In the genomic region with DNA sequence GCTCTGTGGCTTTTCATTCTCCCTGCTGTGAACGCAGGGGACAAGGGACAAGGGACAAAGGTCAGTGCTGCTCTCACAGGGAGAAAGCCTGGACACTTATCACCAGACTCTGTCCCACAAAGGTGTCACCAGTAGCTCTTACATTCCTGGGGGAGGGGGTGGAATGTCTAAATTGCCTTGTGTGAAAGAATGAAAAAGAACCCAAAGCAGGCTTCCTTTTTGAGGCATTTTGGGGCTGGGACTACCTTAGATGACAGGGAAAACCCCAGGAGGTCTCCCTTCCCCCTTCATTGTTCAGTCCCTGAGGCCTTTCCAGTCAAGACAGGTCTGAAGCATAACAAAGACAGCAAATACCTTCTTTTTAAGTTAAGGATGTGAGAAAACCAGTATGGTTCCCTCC, we compare ENCODE assay signal across 8 mouse cellular contexts. TPM values are rescaled to one million over a fixed set of nuclear protein-coding genes. Genes with fewer than 3 reads are reported as not detected.
A peak's percentile ranks its signal among the peaks of the same experiment; 100 is the strongest.
DNase-seq lines count a peak whose midpoint lies in the region; ATAC-seq and TF ChIP-seq lines count a peak whose summit lies in the region.
"Had no signal": no experiment of that assay in that cellular context is flagged by ENCODE, and none has a peak within 500 bp of the region (broad histone marks: within the 10 kb centered on the region; RNA-seq: fewer than 3 reads in every experiment).

No protein-coding gene starts in this region.

- H3K9ac ChIP-seq in lung, embryonic 14.5 days, result no peak overlapping the region
- H3K9ac ChIP-seq in kidney, embryonic 15.5 days, result no peak overlapping the region
- H3K9ac ChIP-seq in stomach, embryonic 14.5 days (replicated peaks; ENCODE audit: low read depth, low read length), result no peak overlapping the region
- no peak overlapping the region for H3K9ac ChIP-seq in hindbrain, embryonic 16.5 days (ENCODE audit: low read depth, low read length)

- H3K4me1 ChIP-seq in lung, embryonic 14.5 days (ENCODE audit: insufficient read depth), result peaks cover 20% of the 10 kb centered on the region
- peaks cover 49% of the 10 kb centered on the region for H3K4me1 ChIP-seq in kidney, embryonic 15.5 days
- peaks cover 25% of the 10 kb centered on the region for H3K4me1 ChIP-seq in stomach, embryonic 14.5 days (ENCODE audit: control insufficient read depth, insufficient read depth, low read length)
- H3K4me1 ChIP-seq in hindbrain, embryonic 16.5 days (ENCODE audit: control insufficient read depth, insufficient read depth, low read depth, low read length), result peaks cover 2% of the 10 kb centered on the region; the same call in 1 of the 2 replicates

- H3K36me3 ChIP-seq in lung, embryonic 14.5 days (ENCODE audit: insufficient read depth), result no peaks in the 10 kb centered on the region
- no peaks in the 10 kb centered on the region for H3K36me3 ChIP-seq in kidney, embryonic 15.5 days
- no peaks in the 10 kb centered on the region for H3K36me3 ChIP-seq in stomach, embryonic 14.5 days (ENCODE audit: control insufficient read depth, insufficient read depth, low read length)
- H3K36me3 ChIP-seq in hindbrain, embryonic 16.5 days (ENCODE audit: control insufficient read depth, insufficient read depth, low read length), result no peaks in the 10 kb centered on the region

- H3K4me3 ChIP-seq in lung, embryonic 14.5 days (ENCODE audit: low read depth, low read length), result no peak overlapping the region
- no peak overlapping the region for H3K4me3 ChIP-seq in kidney, embryonic 15.5 days (replicated peaks)
- H3K4me3 ChIP-seq in stomach, embryonic 14.5 days (ENCODE audit: low read depth, low read length), result no peak overlapping the region
- H3K4me3 ChIP-seq in hindbrain, embryonic 16.5 days (ENCODE audit: low read length), result no peak overlapping the region

- TF ChIP-seq CTCF in lung, embryonic 14.5 days (IDR thresholded peaks at IDR 0.05; ENCODE audit: low read depth), result no peak

- no peaks in the 10 kb centered on the region for H3K27me3 ChIP-seq in lung, embryonic 14.5 days (ENCODE audit: insufficient read depth, low read length)
- H3K27me3 ChIP-seq in kidney, embryonic 15.5 days, result no peaks in the 10 kb centered on the region
- H3K27me3 ChIP-seq in stomach, embryonic 14.5 days (ENCODE audit: control insufficient read depth, insufficient read depth, low read length), result no peaks in the 10 kb centered on the region
- H3K27me3 ChIP-seq in hindbrain, embryonic 16.5 days (replicated peaks; ENCODE audit: control insufficient read depth, insufficient read depth, low read length), result no peaks in the 10 kb centered on the region

- 9% methylated on average over 1 of the region's 1 CpGs for WGBS in lung, embryonic 14.5 days
- WGBS in kidney, embryonic 15.5 days, result 16% methylated on average over 1 of the region's 1 CpGs
- 4% methylated on average over 1 of the region's 1 CpGs for WGBS in stomach, embryonic 14.5 days
- WGBS in hindbrain, embryonic 16.5 days, result 5% methylated on average over 1 of the region's 1 CpGs

- ATAC-seq in lung, embryonic 14.5 days (ENCODE audit: insufficient read depth), result no peak
- ATAC-seq in kidney, embryonic 15.5 days (replicated peaks; ENCODE audit: low FRiP score), result no peak
- ATAC-seq in stomach, embryonic 14.5 days (ENCODE audit: insufficient number of reproducible peaks, insufficient read depth, low FRiP score, low read depth), result no peak
- no peak for ATAC-seq in hindbrain, embryonic 16.5 days

- no peaks in the 10 kb centered on the region for H3K9me3 ChIP-seq in lung, embryonic 14.5 days (ENCODE audit: low read depth, low read length)
- H3K9me3 ChIP-seq in kidney, embryonic 15.5 days (replicated peaks), result no peaks in the 10 kb centered on the region
- H3K9me3 ChIP-seq in stomach, embryonic 14.5 days (ENCODE audit: control insufficient read depth, low read depth, low read length), result no peaks in the 10 kb centered on the region
- no peaks in the 10 kb centered on the region for H3K9me3 ChIP-seq in hindbrain, embryonic 16.5 days (ENCODE audit: control insufficient read depth, low read length)

- H3K27ac ChIP-seq in lung, embryonic 14.5 days (ENCODE audit: low read depth), result peak overlapping the region; percentile 88
- H3K27ac ChIP-seq in kidney, embryonic 15.5 days, result peak overlapping the region; percentile 73
- H3K27ac ChIP-seq in stomach, embryonic 14.5 days (ENCODE audit: low read length), result peak overlapping the region; percentile 80; the same call in 1 of the 2 replicates
- no peak overlapping the region for H3K27ac ChIP-seq in hindbrain, embryonic 16.5 days (ENCODE audit: low read depth, low read length)

- H3K4me2 ChIP-seq in lung, embryonic 14.5 days, result no peak overlapping the region
- no peak overlapping the region for H3K4me2 ChIP-seq in kidney, embryonic 15.5 days
- H3K4me2 ChIP-seq in stomach, embryonic 14.5 days (replicated peaks; ENCODE audit: low read depth, low read length), result no peak overlapping the region
- H3K4me2 ChIP-seq in hindbrain, embryonic 16.5 days (ENCODE audit: low read length), result no peak overlapping the region

- peak; percentile 35 for DNase-seq in lung, embryonic 14.5 days
- DNase-seq in lung, postnatal 25 days (ENCODE audit: low spot score), result no peak
- DNase-seq in embryo, embryonic 11 days, result peak; percentile 42
- DNase-seq in testis, postnatal 14 days (ENCODE audit: low spot score), result no peak
- DNase-seq: cerebellum, adult 8-10 months had no signal

RNA-seq across cellular contexts. Expression of gene Lax1, which starts 4.4 kb away (rescaled TPM):
- 0.18 and 0.25 TPM in 2 replicates for polyA plus RNA-seq in lung, embryonic 14.5 days (2014; fragmentation: Nextera tagmentation; extraction: Ambion mirVana)
- 0.66 and 0.81 TPM in 2 replicates for polyA plus RNA-seq in kidney, embryonic 15.5 days (2015; fragmentation: Nextera tagmentation; extraction: Ambion mirVana)
- 0.35 and 0.42 TPM in 2 replicates for polyA plus RNA-seq in stomach, embryonic 14.5 days (2014; fragmentation: Nextera tagmentation; extraction: Ambion mirVana)
- polyA plus RNA-seq in hindbrain, embryonic 16.5 days (2015; fragmentation: Nextera tagmentation; extraction: Ambion mirVana), result 0.06 TPM in 1 of 2 replicates, not detected in the other

RNA-seq across cellular contexts. Expression of gene Gm38394, which starts 33.2 kb away (rescaled TPM):
- polyA plus RNA-seq in lung, embryonic 14.5 days (2014; fragmentation: Nextera tagmentation; extraction: Ambion mirVana), result 11.9 and 12.2 TPM in 2 replicates
- polyA plus RNA-seq in kidney, embryonic 15.5 days (2015; fragmentation: Nextera tagmentation; extraction: Ambion mirVana), result 5.1 and 5.3 TPM in 2 replicates
- 18.2 and 18.6 TPM in 2 replicates for polyA plus RNA-seq in stomach, embryonic 14.5 days (2014; fragmentation: Nextera tagmentation; extraction: Ambion mirVana)
- polyA plus RNA-seq in hindbrain, embryonic 16.5 days (2015; fragmentation: Nextera tagmentation; extraction: Ambion mirVana), result 2.1 and 2.3 TPM in 2 replicates

RNA-seq across cellular contexts. Expression of gene Zbed6, which starts 33.6 kb away (rescaled TPM):
- polyA plus RNA-seq in lung, embryonic 14.5 days (2014; fragmentation: Nextera tagmentation; extraction: Ambion mirVana), result not detected in 2 replicates
- not detected in 2 replicates for polyA plus RNA-seq in kidney, embryonic 15.5 days (2015; fragmentation: Nextera tagmentation; extraction: Ambion mirVana)
- not detected in 2 replicates for polyA plus RNA-seq in stomach, embryonic 14.5 days (2014; fragmentation: Nextera tagmentation; extraction: Ambion mirVana)
- not detected in 2 replicates for polyA plus RNA-seq in hindbrain, embryonic 16.5 days (2015; fragmentation: Nextera tagmentation; extraction: Ambion mirVana)

Comparison
In these comparisons a context has a peak if more than half of its experiments do, and no peak if none do; other contexts are left out.
1. DNase-seq: peak in lung, embryonic 14.5 days (single experiment) and embryo, embryonic 11 days (single experiment); none in lung, postnatal 25 days (single experiment) and testis, postnatal 14 days (single experiment).